Mouse (Mus musculus): ENCODE data around the gene Flii. TPM values are rescaled to one million over a fixed set of nuclear protein-coding genes. Genes with fewer than 3 reads are reported as not detected.

Gene Flii
- 10 to 100 TPM; 58.4 to 60.6 TPM for total RNA-seq (2021)

GRCm38 (mm10) chr11:60726601-60727391 is at the start of gene Flii:
Gene Flii, minus strand, starts transcription at chr11:60727263.
- peak; percentile 74 to 75 for DNase-seq

DNA sequence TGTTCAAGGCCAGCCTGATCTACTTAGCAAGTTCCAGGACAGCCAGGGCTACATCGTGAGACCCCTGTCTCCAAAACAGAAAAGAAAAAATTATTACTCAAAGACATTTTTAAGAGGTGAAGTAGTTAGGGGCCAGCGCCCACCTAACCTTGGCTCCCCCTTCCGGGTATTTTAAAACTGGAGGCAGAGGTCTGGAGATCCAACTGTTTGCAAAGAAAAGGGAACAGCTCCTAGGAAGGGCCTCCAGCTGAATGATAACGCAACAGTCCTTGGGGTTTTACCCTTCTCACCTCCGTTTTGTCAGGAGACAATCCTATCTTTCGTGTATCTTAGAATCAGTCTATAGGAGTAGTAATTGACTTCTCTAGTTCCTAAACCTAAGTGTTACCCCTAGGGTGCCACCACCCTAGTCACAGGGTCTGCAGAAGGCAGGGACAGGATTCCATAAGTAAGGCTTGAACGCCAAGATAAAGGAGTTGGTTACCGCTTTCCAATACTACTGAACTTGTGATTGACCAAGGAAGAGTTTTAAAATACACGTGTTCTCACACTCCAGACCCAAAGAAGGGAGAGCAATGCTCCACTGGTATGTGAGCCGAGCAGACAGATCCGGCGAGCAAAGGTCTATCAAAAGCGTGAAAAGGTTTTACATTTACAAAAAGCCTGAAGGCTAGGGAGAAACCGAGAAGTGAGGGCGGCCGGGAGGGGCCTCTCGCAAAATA is 49.2 kb upstream of the Flii start:
- DNase-seq, result no peak

DNA sequence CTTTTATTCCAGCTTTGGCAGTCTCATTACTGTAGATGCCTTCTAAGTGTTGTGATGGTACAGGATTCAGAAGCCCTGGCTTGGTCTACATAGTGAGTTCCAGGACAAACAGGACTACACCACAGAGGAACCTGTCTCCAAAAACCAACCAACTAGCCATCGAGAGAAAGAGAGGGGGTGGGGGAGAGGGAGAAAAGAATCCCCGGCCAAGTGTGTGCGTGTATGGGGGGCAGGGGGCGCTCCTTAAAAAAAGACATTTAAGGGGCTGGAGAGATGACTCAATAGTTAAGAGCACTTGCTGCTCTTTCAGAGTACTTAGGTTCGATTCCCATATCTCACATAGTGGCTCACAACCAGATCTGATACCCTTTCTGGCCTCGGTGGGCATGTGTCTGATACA is 48.5 kb upstream of the Flii start:
- DNase-seq, result no peak

- no peak for DNase-seq
Observed at GRCm38 (mm10) chr11:60774841-60775240, 47.8 kb upstream of the Flii start.

- DNase-seq, result no peak
Observed at GRCm38 (mm10) chr11:60774158-60774689, 47.2 kb upstream of the Flii start.

DNA sequence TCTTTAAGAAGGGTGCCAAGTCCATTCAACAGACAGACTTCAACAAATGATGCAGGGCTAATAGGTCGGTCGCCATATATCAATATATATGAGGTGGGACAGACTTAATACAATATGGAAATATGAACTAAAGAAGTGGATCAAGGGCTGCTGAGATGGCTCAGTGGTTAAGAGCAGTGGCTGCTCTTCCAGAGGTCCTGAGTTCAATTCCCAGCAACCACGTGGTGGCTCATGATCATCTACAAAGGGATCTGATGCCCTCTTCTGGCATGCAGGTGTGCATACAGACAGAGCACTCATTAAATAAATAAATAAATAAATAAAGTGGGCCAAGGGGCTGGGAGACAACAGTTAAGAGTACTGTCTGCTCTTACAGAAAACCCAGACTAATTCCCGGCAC is 45.1 kb upstream of the Flii start:
- DNase-seq, result no peak

GRCm38 (mm10) chr11:60770776-60771175 is 43.7 kb upstream of the Flii start:
- DNase-seq, result no peak

DNA sequence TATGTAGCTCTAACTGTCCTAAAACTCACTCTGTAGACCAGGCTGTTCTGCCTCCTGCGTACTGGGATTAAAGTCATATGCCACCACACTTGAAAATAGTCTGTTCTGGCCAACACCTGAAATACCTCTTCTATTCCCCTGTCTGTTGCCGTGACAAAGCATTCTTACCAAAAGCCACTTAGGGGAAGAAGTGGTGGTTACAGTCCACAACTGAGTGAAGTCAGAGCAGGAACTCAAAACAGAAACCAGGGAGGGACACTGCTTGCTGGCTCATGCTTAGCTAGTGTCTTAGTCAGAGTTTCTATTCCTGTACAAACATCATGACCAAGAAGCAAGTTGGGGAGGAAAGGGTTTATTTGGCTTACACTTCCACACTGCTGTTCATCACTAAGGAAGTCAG is 42.3 kb upstream of the Flii start:
- DNase-seq, result no peak

GRCm38 (mm10) chr11:60766969-60767368 is 39.9 kb upstream of the Flii start:
- no peak for DNase-seq

DNA sequence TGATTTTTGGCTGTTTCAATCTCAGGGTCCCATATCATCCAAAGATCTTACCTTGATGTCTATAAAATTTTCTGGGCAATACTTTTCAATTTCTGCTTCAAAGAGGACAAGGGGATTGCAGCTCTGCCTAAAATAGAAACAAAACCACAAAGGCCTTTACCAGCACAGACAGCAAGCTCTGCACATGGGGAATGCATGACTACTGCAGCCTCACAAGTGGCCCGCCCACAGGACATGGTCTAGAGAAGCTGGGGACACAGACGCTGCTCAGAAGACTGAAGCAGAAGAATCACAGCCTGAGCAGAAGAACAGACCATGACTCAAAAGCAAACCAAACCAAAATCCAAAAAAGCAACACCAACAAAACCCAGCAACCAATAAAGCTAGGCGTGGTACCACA is 34.6 kb upstream of the Flii start:
- no peak for DNase-seq

GRCm38 (mm10) chr11:60755570-60755969 is 28.5 kb upstream of the Flii start:
- DNase-seq, result no peak

- no peak for DNase-seq
Observed at GRCm38 (mm10) chr11:60740321-60740720, 13.3 kb upstream of the Flii start.

DNA sequence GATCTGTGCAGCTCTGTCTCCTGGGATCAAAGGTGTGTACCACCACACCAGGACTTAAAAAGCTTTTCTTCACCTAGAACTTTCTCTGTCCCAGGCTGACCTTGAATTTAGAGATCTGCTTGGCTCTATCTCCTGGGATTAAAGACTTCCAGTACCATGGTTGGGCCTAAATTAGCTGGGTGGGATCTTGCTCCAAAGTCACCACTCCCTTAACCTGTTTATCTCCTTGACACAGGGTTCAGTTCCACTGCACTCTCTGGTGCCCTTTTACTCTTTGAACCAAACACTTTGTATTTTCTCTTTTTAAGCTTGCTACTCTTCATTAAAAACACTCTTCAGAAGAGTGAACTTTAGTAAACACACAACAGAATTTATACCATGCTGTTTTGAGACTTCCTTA is 10.4 kb upstream of the Flii start:
- no peak for DNase-seq

DNA sequence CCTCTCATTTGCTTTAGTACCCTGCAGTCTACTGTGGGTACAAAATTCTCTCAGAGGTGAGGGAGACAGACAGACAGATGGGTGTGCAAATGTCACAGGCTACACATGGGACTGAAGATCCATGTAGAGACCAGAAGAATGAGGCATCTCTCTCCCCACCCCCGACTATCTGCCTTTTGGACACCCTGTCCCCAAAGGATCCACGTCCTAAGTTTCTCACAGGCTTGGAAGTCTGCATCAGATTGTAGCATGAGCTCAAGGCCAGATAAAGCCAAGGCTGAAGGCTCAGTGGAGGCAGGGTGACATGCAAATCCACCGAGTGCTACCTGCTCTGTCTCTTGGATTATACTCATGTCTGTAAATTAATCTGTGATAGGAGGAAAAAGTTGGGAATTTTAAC is 9.4 kb upstream of the Flii start:
- DNase-seq, result no peak

DNA sequence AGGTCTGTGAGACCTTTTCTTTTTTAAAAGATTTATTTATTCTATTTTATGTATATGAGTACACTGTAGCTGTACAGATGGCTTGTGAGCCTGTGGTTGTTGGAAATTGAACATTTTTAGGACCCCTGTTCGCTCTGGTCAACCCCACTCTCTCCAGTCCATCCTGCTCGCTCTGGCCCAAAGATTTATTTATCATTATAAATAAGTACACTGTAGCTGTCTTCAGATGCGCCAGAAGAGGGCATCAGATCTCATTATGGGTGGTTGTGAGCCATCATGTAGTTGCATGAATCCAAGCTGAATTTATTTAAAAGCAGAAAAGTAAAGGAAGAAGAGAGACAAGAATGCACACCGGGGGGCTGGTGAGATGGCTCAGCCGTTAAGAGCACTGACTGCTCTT is 8.1 kb upstream of the Flii start:
- no peak for DNase-seq

- DNase-seq, result no peak
Observed at GRCm38 (mm10) chr11:60734206-60734605, 7.1 kb upstream of the Flii start.

- DNase-seq, result no peak
Observed at GRCm38 (mm10) chr11:60731251-60731650, 4.2 kb upstream of the Flii start.

DNA sequence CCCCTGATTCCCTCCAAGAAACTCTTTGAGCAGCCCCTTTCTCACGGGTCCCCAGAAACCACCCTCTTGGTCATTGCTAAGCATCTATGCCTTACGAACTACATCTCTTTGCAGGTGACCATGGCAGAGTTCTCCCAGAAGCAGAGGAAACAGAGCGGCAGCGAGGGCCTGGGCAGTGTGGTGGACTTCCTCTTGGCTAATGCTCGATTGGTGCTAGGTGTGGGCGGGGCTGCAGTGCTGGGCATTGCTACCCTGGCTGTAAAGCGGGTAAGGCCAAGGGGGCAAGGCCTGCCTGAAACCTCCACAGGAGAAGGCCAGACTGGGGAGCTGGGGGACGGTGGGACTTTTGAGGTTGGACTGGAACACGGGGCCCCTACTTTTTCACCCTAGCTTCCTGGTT is 3.1 kb upstream of the Flii start:
- DNase-seq, result no peak

- DNase-seq, result no peak
Observed at GRCm38 (mm10) chr11:60729217-60729641, 2.2 kb upstream of the Flii start.

DNA sequence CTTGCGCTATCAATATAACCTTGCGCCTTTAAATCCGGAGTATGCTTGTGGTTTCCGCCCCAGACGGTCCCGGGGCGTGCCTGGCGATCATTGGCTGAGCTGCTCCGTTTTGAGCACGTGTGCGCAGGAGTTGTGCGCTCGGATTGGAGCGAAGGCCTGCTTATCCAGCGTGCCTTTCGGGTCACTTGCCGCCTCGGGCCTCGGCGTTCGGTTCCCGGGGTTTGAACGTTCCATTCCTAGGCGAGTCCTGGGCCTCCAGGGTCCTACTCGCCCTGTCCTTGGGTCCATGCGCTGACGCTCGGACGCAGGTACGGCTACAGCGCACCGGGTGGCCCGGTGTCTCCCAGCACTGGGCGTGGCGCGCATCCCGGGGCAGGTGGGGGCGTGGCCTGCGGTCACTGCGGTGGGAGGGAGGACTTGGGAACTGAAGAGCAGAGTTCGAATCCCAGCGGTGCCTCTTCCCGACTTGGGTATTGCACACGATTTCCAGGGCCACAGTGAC is 1.2 kb upstream of the Flii start, which contains the start of gene Mief2:
TSS of gene Mief2 (plus strand) at position 139 of the 502 bp plus-strand sequence.
- DNase-seq, result peak; percentile 93 to 94

GRCm38 (mm10) chr11:60727392-60728140 is 503 bp upstream of the Flii start:
- no peak for DNase-seq

DNA sequence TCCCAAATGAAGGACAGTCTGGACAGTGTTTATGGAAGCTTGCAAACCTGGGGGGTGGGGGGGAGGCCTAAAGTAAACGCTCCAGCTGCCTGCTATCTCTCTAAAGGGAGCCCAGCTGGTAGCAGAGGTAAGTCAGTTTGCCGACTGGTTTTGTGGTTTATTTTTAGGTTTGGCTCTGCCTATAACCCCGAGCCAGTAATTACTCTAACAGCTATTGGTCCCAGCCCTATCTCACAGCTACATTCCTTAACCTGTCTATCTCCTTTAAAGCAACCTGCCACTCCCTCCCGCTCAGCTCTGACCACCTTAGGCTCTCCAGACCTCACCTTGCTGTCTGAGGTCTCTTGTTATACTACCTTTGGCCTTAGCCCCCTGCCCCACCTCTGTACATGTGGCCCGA is 7.8 kb downstream of the Flii start:
- DNase-seq, result no peak

GRCm38 (mm10) chr11:60715833-60716232 is 11.2 kb downstream of the Flii start:
- no peak for DNase-seq

All from layer of hippocampus, postnatal 36 days (tissue).